Mouse (Mus musculus) ovary, adult 18-20 months (tissue): ENCODE data around the gene Pabpn1l.

Source experiments
- DNase-seq: peaks from one replicate; pipeline ENCODE4 v3.0.0; 2022; ENCODE audit warnings: low spot score, mixed read lengths

Gene Pabpn1l

DNA sequence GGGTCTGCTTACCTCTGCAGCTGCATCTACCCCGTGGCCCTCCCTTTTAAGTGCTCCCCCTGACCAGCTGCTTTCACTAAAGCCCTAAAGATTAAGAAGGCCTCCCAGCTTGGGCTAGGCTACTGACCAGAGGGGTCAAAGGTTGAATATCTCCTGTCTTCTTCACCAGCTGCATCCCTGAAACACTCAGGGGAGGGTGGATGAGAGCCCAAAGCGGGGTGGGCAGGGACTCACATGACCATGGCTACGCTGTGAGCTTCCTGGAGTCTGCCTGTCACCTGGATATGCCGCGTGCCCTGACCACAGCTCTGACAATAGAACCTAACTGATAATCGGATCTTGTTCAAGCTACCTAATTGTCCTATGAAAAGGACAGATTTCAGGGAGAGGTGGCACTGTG lies at the start of gene Pabpn1l:
Gene Pabpn1l (minus strand): TSS at position 13 of the 400 bp plus-strand sequence.
- DNase-seq, result no peak

DNA sequence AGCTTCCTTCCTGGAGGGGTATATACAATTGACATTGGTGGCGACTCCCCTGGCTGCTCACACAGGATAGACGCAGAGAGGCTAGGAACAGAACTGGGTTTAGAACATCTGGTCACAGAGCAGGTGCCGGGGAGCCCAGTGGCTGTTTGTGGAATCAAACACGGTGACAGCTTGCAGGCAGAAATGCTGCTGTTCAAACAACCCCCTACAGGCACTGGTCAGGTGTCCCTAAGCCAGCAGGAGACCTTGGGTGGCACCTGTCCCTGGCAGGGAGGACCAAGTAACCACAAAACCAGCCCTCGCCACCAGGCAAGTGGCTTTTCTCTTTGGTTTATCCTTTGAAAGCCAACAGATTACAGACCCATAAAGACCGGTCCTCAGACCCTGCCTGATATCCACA lies 49.4 kb upstream of the Pabpn1l start:
- DNase-seq, result no peak

DNA sequence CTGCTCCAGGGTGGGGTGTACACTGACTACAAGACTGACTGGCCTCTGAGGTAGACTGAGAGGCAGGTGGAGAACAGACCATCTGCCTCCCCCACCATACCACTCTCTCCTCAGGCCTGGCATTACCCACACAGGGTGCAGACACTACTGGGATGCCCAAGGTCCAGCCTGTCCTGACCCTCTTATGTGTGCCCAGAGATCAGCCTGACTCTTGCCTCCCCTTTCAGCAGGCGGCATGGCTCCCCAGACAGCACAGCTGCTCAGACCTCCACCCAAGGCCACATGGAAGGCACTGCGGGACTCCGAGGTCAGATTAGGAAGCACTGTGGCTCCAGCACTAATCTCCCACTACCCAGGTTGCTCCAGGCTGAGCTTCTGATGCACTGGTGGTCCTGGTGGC lies 48.2 kb upstream of the Pabpn1l start:
- DNase-seq, result peak; percentile 50

DNA sequence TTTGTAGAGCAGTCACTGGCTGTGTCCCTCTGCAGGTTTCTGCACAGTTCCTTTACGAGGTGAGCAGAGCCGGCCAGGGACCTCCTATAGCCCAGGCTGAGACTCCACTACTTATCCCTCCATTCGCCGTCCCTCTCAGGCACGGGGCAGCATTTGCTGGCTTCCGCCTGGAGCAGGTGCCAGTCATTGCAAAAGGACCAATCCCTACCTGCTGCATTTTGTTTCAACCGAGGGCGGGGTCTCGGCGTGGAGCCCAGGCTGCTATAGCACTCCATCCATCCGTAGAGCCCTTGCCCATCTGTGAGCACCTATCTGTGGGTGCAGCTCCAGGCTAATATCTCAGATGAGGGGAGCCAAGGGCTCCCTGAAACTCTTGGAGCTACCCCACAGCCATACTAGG lies 47.5 kb upstream of the Pabpn1l start:
- DNase-seq, result no peak

GRCm38 (mm10) chr8:122669370-122669769 lies 46.8 kb upstream of the Pabpn1l start:
- DNase-seq, result no peak

DNA sequence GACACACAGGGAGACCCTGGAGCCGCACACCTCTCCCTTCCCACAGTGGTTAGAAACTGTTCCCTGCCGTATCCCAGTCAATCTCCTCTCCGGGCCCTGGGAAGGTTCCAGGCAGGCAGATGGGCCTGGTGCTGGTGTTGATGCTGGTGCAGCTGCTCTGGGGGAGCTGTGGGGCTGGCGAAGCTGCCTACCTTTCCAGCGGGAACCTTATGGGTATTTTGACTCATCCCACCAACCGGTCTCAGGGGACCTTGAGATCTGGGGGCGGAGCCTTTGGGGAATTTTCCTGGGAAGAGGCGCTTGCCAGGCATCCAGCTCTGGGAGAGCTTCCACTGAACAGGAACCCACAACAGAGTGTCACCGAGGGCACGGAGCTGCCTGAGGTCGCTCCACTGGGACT lies 45.3 kb upstream of the Pabpn1l start:
- no peak for DNase-seq

DNA sequence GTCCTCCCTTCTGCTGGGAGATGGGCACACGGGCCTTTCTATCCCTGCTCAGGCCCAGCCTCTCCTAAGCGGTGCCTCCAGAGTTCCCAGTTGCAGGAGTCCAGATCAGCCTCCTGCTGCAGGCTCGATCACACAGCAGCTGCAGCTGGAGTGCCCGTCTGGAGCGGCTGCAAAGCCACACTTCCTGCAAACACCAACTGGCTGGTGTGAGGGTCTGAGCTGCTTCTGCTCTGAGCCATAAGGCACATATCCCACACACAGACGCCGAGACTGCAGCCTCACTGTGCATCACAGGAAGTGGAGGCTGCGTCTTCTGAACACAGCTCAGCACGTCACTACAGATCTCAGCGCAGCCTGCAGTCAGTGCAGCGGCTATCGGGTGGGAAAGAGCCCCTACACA lies 44.3 kb upstream of the Pabpn1l start:
- no peak for DNase-seq

GRCm38 (mm10) chr8:122666338-122666764 lies 43.8 kb upstream of the Pabpn1l start:
- DNase-seq, result peak; percentile 90

DNA sequence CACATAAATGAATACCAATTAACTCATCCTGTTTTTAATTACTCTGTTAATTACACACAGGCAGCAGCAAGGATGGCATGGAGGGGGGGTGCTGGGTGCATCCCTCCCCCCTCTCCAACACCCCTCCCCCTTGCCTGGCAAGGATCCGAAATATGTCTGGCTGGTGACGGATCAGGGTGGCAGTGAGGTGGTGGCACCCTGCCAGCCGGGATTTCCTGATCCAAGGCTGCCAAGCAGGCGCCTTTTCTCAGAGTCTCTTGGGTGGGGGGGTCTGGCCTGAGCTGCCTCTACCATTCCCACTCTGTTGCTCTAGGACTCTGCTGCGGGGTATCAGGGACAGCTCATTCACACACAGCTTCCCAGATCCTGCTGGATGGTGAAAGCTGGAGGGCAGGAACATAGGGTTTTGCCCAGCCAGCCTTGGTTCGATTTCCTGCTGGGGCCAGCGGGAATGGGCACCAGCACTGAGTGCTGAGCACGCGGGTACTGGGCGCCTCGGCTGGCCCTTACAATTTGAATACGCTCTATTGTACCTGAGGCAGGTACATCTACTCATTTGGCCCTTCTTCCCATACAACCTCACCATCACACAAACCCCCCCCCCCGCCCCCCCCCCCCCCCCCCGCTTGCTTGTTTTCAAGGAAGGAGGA lies 43.3 kb upstream of the Pabpn1l start:
- peak; percentile 53 for DNase-seq

- peak; percentile 20 for DNase-seq
Measured at GRCm38 (mm10) chr8:122665221-122665620, 42.7 kb upstream of the Pabpn1l start.

DNA sequence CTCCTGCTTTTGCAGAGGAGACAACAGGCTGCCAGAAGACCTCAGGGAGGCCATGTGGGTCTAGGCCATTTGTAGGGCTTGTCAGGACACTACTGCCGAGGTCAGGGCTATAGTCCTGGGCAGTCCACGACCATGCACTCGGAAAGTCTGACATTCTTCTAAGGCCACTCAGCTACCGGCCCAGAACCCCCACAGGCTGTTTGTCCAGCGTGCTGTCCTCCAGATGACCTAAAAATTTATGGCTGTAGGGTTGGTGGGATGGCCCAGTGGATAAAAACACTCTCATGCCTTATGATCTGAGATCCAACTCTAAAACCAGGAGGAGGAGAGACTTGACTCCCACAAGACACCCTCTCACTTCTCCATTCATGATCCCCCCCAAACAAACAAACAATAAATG lies 41.1 kb upstream of the Pabpn1l start:
- DNase-seq, result no peak

DNA sequence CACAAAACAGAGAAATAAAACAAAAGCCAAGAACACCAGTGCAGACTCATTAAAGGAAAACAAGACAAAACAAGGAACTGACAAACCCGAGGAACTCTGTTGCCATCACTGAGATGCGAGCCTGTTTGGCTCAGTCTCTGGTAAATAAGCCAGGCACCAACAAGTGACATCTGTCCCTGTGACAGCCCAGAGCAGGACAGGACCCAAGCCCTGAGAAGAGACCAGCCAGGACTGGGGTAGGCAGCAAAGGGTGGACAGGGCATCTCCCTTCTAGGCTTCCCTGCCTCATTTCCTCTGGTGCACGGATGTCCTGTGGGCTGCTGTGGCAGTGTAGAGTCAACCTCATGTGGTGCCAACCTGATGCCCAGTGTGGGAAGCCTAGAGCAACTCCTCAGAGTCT lies 40.6 kb upstream of the Pabpn1l start:
- DNase-seq, result no peak

DNA sequence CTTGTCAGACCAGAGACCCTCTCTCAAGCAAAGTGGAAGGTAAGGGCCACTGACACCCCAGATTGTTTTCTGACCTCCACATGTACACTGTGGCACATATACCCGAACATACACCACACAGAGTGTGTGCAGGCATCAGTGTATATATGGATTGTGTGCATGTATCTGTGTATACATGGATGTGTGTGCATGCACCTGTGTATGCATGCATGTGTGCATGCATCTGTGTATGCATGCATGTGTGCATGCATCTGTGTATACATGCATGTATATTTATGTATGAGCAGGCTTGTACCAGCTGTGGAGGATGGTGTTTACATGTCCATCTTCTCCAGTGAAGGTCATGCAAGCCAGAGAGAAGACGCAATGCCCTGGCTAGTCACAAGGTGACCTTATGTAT lies 39.4 kb upstream of the Pabpn1l start:
- DNase-seq, result no peak

- DNase-seq, result peak; percentile 65
Measured at GRCm38 (mm10) chr8:122661138-122661537, 38.6 kb upstream of the Pabpn1l start.

DNA sequence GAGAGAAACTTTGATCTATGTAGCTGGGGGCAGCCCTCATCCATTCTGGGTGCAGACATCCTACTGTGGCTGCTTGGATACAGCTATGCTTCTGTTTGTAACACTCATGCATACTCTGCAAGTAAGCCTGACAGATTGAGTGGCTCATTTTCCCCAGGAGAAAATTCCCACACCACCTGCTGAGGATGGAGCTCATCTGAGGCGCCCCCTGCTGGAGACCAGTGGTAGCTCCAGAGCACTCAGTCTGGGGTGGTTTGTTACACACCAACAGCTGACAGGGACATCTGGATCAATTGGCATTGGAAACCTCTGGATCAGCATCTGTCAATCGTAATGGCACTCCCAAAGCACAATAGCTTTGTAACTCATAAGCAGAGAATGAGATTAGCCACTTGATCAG lies 37.5 kb upstream of the Pabpn1l start:
- DNase-seq, result no peak

- DNase-seq, result no peak
Measured at GRCm38 (mm10) chr8:122658807-122659160, 36.2 kb upstream of the Pabpn1l start.

DNA sequence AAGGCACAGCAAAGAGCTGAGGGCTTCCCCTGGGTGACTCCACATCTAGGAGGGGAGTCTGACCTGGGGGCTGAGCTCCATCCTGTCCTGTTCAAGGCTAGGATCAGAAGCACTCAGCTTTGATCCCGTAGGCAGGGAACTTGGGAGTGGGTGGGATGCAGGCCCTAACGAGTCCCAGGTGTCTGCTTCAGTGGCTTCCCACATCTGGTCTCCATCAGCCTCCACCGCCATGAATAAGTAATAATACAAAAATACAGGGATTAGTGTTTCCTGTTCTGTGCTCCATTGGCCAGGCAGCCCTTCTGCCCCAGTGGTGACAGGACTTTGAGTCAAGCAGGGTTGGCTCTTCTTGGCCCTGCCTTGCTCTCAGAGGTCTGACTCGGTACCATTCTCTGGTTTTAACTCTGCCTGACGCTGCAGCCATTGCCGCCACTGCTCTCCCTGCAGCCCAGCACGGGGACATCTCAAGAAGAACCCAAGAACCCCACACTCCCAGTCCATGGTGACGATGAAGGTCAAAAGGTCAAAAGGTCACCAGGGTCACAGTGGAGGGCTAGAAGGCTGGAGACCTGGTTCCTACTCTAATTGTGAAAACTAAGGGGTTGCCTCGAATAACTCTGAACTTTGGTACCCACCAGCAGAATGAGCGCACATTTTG lies 35.7 kb upstream of the Pabpn1l start:
- DNase-seq, result no peak

- DNase-seq, result peak; percentile 82
Measured at GRCm38 (mm10) chr8:122656056-122656999, 33.8 kb upstream of the Pabpn1l start.

DNA sequence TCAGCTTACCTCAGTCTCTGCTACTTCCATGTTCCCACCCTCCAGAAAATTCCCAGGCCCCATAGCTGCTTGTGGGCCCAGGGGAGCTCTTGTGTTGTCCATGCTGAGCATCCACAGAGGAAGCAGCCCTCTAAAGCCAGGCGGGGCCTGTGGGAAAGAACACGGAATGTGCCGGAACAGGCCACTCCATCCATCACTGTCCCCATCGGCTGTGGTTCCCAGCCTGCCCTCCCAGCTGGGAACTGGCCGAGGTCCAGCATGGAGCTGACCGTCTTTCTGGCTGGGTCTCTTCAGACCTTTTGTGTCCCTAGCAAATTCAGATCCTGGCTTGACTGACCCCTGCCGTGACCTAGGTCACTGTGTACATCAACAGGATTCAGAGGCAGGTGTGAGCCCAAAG lies 32.2 kb upstream of the Pabpn1l start:
- DNase-seq, result no peak

DNA sequence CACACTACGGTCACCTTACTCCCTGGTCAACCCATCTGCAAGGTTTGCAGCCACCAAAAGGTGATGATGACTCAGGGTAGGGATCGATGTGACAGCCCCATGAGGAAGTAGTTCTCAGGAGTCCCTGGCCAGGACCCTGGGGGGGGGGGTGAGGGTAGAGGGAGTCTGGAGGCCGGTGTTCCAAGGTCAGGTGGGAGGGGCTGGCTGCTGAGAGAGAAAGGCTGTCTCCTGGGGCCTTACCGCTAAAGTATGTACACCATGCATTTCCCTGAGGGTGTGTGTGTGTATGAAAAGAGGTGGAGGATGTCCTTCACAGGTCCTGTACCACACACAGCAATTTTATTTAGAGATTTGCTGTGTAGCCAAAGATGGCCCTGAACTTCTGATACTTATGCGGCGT lies 30.1 kb upstream of the Pabpn1l start:
- DNase-seq, result no peak

DNA sequence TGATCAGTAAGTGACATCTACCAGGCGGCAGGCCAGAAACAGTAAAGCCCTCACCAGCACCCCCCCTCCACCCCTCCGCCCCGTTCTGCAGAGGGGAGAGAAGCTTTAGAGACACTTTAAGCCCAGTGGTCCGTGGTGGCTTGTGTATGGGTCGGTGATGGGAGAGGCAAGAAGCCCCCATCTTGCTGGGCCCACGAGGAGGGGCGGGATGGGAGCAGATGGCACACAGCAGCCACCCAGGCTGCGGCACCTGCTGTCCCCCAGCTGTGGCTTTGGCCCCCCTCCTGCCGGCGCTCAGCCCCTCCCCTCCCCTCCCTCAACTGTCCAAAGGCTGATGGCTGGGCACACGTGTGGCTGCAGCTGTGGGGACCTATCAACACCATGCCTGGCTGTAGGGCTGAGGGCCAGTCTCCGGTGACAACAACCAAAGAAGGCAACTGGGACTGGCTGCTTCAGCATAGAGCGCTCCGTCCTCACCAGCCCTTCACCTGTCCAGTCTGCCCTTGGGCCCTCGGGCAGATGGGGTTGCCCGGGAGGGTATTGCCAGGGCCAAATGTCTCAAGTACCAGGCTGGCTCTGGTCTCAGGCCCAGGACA lies 28.9 kb upstream of the Pabpn1l start:
- no peak for DNase-seq

DNA sequence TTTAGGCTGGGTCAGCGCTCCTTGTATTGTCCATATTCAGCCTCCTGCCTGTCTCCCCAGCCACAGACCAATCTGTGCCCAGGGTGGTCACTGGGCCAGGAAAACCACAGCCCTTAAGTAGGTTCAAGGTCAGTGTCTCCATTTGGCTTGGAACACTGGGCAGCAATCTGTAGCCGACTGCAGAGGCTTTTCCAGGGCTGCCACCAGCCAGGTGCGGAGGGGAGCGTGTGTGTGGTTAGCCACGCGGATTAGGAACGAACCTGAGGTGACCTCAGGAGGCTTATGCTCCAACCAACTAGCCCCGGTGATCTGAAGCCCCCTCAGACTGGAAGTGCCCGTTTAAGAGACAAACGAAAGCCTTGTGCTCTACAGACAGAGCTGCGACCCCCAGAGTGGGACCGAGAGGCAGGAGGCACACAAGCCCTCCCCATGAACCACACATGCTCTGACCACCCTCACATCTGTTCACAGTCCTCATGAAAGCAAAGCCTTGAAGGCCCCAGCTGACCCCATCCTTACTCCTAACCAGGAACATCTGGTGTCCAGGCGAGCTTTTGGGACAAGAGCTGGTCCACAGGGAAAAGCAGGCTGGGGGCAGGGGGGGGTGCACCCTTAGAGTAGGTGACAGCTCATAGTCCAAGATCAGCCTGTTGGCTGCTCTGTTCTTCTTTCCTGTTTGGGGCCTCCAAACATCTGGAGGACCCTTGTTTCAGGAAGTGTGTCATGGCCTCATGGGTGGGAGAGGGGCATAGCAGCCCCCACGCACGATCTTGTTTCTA lies 25.8 kb upstream of the Pabpn1l start:
- no peak for DNase-seq
